Mouse (Mus musculus) brain, embryonic 14.5 days (tissue): ENCODE data around the gene Emid1.
"Not testable (repeated sequence)": the region's sequence is repeated elsewhere in the genome, so short reads cannot be mapped to it uniquely, and the experiment has no call there.

Experiments used
- CTCF ChIP-seq: fragments of 200-500 bp; IDR thresholded peaks from 2 replicates; pipeline ENCODE4 v1.5.1; 2012; ENCODE audit warnings: inconsistent platforms, mild to moderate bottlenecking, moderate library complexity, borderline replicate concordance; ENCODE audit not compliant: insufficient read depth, insufficient read length; ENCODE audit errors: extremely low read depth
- POLR2A ChIP-seq: fragments of 200-500 bp; IDR thresholded peaks from 2 replicates; pipeline ENCODE4 v1.6.1; 2012; ENCODE audit warnings: mild to moderate bottlenecking, inconsistent platforms, borderline replicate concordance; ENCODE audit not compliant: poor library complexity, insufficient read depth, insufficient read length, severe bottlenecking; ENCODE audit errors: extremely low read depth

- not testable (repeated sequence) for TF ChIP-seq CTCF, POLR2A
Observed at GRCm38 (mm10) chr11:5076843-5077242, 75.2 kb downstream of the Emid1 start.
